Comparison of ENCODE assay signal across 8 mouse cellular contexts in genomic region chr11:97350035-97350434, GRCm38 (mm10). TPM values are rescaled to one million over a fixed set of nuclear protein-coding genes. Genes with fewer than 3 reads are reported as not detected.
A peak's percentile ranks its signal among the peaks of the same experiment; 100 is the strongest.
DNase-seq lines count a peak whose midpoint lies in the region; ATAC-seq lines count a peak whose summit lies in the region.

No protein-coding gene starts in this region.

- H3K27ac ChIP-seq in embryonic facial prominence, embryonic 10.5 days (replicated peaks) = peak overlapping the region; percentile 59
- H3K27ac ChIP-seq in heart, embryonic 15.5 days = peak overlapping the region; percentile 79
- H3K27ac ChIP-seq in liver, embryonic 13.5 days = no peak overlapping the region
- peak overlapping the region; percentile 81 for H3K27ac ChIP-seq in neural tube, embryonic 13.5 days (replicated peaks)

- 0 out of 2 replicates have a peak, but pooled peaks cover 7% of the 10 kb centered on the region for H3K27me3 ChIP-seq in embryonic facial prominence, embryonic 10.5 days (replicated peaks; ENCODE audit: low read depth, poor library complexity, severe bottlenecking)
- H3K27me3 ChIP-seq in heart, embryonic 15.5 days = no peaks in the 10 kb centered on the region
- peaks cover 8% of the 10 kb centered on the region; the same call in 1 of the 2 replicates for H3K27me3 ChIP-seq in liver, embryonic 13.5 days
- H3K27me3 ChIP-seq in neural tube, embryonic 13.5 days = no peaks in the 10 kb centered on the region

- H3K9ac ChIP-seq in heart, embryonic 15.5 days = no peak overlapping the region
- no peak overlapping the region for H3K9ac ChIP-seq in liver, embryonic 13.5 days
- 0 out of 2 replicates have a peak overlapping the region, but pooled peaks have one; percentile 31 for H3K9ac ChIP-seq in neural tube, embryonic 13.5 days

- ATAC-seq in heart, embryonic 15.5 days (replicated peaks; ENCODE audit: insufficient number of reproducible peaks, insufficient read depth, low FRiP score, low read depth) = peak; percentile 85
- peak; percentile 43 for ATAC-seq in liver, embryonic 13.5 days (ENCODE audit: low read depth)
- ATAC-seq in neural tube, embryonic 13.5 days (ENCODE audit: low read depth) = peak; percentile 69; the same call in 1 of the 2 replicates

- H3K4me3 ChIP-seq in embryonic facial prominence, embryonic 10.5 days = no peak overlapping the region
- H3K4me3 ChIP-seq in heart, embryonic 15.5 days = no peak overlapping the region
- no peak overlapping the region for H3K4me3 ChIP-seq in liver, embryonic 13.5 days (replicated peaks)
- no peak overlapping the region for H3K4me3 ChIP-seq in neural tube, embryonic 13.5 days

- H3K4me1 ChIP-seq in embryonic facial prominence, embryonic 10.5 days = peaks cover 28% of the 10 kb centered on the region
- peaks cover 16% of the 10 kb centered on the region for H3K4me1 ChIP-seq in heart, embryonic 15.5 days (replicated peaks)
- peaks cover 10% of the 10 kb centered on the region for H3K4me1 ChIP-seq in liver, embryonic 13.5 days (replicated peaks)
- H3K4me1 ChIP-seq in neural tube, embryonic 13.5 days (replicated peaks) = peaks cover 38% of the 10 kb centered on the region

- H3K9me3 ChIP-seq in embryonic facial prominence, embryonic 10.5 days = no peaks in the 10 kb centered on the region
- no peaks in the 10 kb centered on the region for H3K9me3 ChIP-seq in heart, embryonic 15.5 days (replicated peaks)
- H3K9me3 ChIP-seq in liver, embryonic 13.5 days (replicated peaks) = 0 out of 2 replicates have a peak, but pooled peaks cover 5% of the 10 kb centered on the region
- H3K9me3 ChIP-seq in neural tube, embryonic 13.5 days = no peaks in the 10 kb centered on the region

- H3K36me3 ChIP-seq in embryonic facial prominence, embryonic 10.5 days (replicated peaks) = no peaks in the 10 kb centered on the region
- no peaks in the 10 kb centered on the region for H3K36me3 ChIP-seq in heart, embryonic 15.5 days
- no peaks in the 10 kb centered on the region for H3K36me3 ChIP-seq in liver, embryonic 13.5 days
- no peaks in the 10 kb centered on the region for H3K36me3 ChIP-seq in neural tube, embryonic 13.5 days

- H3K4me2 ChIP-seq in heart, embryonic 15.5 days = no peak overlapping the region
- no peak overlapping the region for H3K4me2 ChIP-seq in liver, embryonic 13.5 days
- no peak overlapping the region; the same call in 1 of the 2 replicates for H3K4me2 ChIP-seq in neural tube, embryonic 13.5 days

- WGBS in embryonic facial prominence, embryonic 10.5 days = 24% methylated on average over 2 of the region's 2 CpGs
- WGBS in heart, embryonic 15.5 days = 13% methylated on average over 2 of the region's 2 CpGs
- 7% methylated on average over 1 of the region's 2 CpGs for WGBS in liver, embryonic 13.5 days (ENCODE audit: insufficient replicate concordance)
- WGBS in neural tube, embryonic 13.5 days = 0% methylated on average over 2 of the region's 2 CpGs

- peak; percentile 44 for DNase-seq in embryo, embryonic 10.5 days (ENCODE audit: low spot score)
- no peak for DNase-seq in embryo, embryonic 10 days (ENCODE audit: low spot score)
- peak; percentile 35 for DNase-seq in embryonic facial prominence, embryonic 10.5 days (ENCODE audit: low spot score)
- peak; percentile 91 for DNase-seq in kidney, postnatal 14 days
- DNase-seq in liver, embryonic 13.5 days = no peak
- no peak for DNase-seq in thymus, postnatal 14 days

RNA-seq across cellular contexts. Expression of gene Gpr179, which starts 1.8 kb away (rescaled TPM):
- 0.05 and 0.07 TPM in 2 replicates for polyA plus RNA-seq in embryonic facial prominence, embryonic 10.5 days (2016; fragmentation: Nextera tagmentation; extraction: Ambion mirVana)
- 0.05 and 0.10 TPM in 2 replicates for polyA plus RNA-seq in heart, embryonic 15.5 days (2015; fragmentation: Nextera tagmentation; extraction: Ambion mirVana)
- polyA plus RNA-seq in liver, embryonic 13.5 days (2015; fragmentation: Nextera tagmentation; extraction: Ambion mirVana) = 0.01 TPM in 1 of 2 replicates, not detected in the other
- 0.43 and 0.66 TPM in 2 replicates for polyA plus RNA-seq in neural tube, embryonic 13.5 days (2015; fragmentation: Nextera tagmentation; extraction: Ambion mirVana)

RNA-seq across cellular contexts. Expression of gene Socs7, which starts 12.3 kb away (rescaled TPM):
- 3.3 TPM in 2 replicates for polyA plus RNA-seq in embryonic facial prominence, embryonic 10.5 days (2016; fragmentation: Nextera tagmentation; extraction: Ambion mirVana)
- 3.0 and 3.5 TPM in 2 replicates for polyA plus RNA-seq in heart, embryonic 15.5 days (2015; fragmentation: Nextera tagmentation; extraction: Ambion mirVana)
- 1.0 and 1.1 TPM in 2 replicates for polyA plus RNA-seq in liver, embryonic 13.5 days (2015; fragmentation: Nextera tagmentation; extraction: Ambion mirVana)
- polyA plus RNA-seq in neural tube, embryonic 13.5 days (2015; fragmentation: Nextera tagmentation; extraction: Ambion mirVana) = 7.8 and 8.9 TPM in 2 replicates

RNA-seq across cellular contexts. Expression of gene Mrpl45, which starts 34.5 kb away (rescaled TPM):
- 65.7 and 67.0 TPM in 2 replicates for polyA plus RNA-seq in embryonic facial prominence, embryonic 10.5 days (2016; fragmentation: Nextera tagmentation; extraction: Ambion mirVana)
- 53.4 and 54.4 TPM in 2 replicates for polyA plus RNA-seq in heart, embryonic 15.5 days (2015; fragmentation: Nextera tagmentation; extraction: Ambion mirVana)
- 33.4 and 39.8 TPM in 2 replicates for polyA plus RNA-seq in liver, embryonic 13.5 days (2015; fragmentation: Nextera tagmentation; extraction: Ambion mirVana)
- polyA plus RNA-seq in neural tube, embryonic 13.5 days (2015; fragmentation: Nextera tagmentation; extraction: Ambion mirVana) = 38.2 and 43.8 TPM in 2 replicates

Comparison
In these comparisons a context has a peak if more than half of its experiments do, and no peak if none do; other contexts are left out.
1. DNase-seq: peak in embryo, embryonic 10.5 days (single experiment), embryonic facial prominence, embryonic 10.5 days (single experiment) and kidney, postnatal 14 days (single experiment); none in embryo, embryonic 10 days (single experiment), liver, embryonic 13.5 days (single experiment) and thymus, postnatal 14 days (single experiment).
2. Peak in every context shown above with its lines, with median percentiles within 50 percentile points of each other: ATAC-seq.